Mouse (Mus musculus) CH12.LX (cell line): ENCODE measurements around the gene Gm3404. TPM values are rescaled to one million over a fixed set of nuclear protein-coding genes. Genes with fewer than 3 reads are reported as not detected.
"Not testable (repeated sequence)": the region's sequence is repeated elsewhere in the genome, so short reads cannot be mapped to it uniquely, and the experiment has no call there.

Source experiments
- DNase-seq: peaks from one replicate; pipeline ENCODE4 v3.0.0-alpha.2; 2013; ENCODE audit errors: extremely low read depth
- H3K27ac ChIP-seq: 2 replicates; pipeline ENCODE4 v1.5.1; 2012; ENCODE audit warnings: low read depth, mild to moderate bottlenecking, control low read depth, moderate library complexity; ENCODE audit not compliant: insufficient read depth
- H3K27me3 ChIP-seq: replicated peaks from 2 replicates; pipeline ENCODE3; 2012; ENCODE audit warnings: inconsistent platforms
- H3K36me3 ChIP-seq, 2 experiments: replicated peaks in 1 of 2; 2 replicates each; pipeline versions ENCODE3 to v1.6.1; 2012; ENCODE audit warnings: inconsistent platforms in 1 of 2, low read length in 1 of 2, mild to moderate bottlenecking in 1 of 2, mixed read lengths in 1 of 2, moderate library complexity in 1 of 2; ENCODE audit not compliant: control insufficient read depth in 1 of 2, insufficient read depth in 1 of 2
- H3K4me1 ChIP-seq, 2 experiments: 2 replicates each; pipeline ENCODE4 v1.6.1; 2012; ENCODE audit warnings: inconsistent platforms in 1 of 2, moderate library complexity in 1 of 2; ENCODE audit not compliant: insufficient read depth in 2 of 2, control insufficient read depth in 1 of 2
- H3K4me2 ChIP-seq: 2 replicates; pipeline ENCODE4 v1.6.1; 2012; ENCODE audit warnings: low read depth, mild to moderate bottlenecking, control low read depth; ENCODE audit not compliant: poor library complexity, insufficient read depth, severe bottlenecking
- H3K4me3 ChIP-seq, 3 experiments: fragments of 150-350 bp in 1 of 3; sonication (generic) in 1 of 3; replicated peaks in 1 of 3; 2 replicates each; pipeline versions ENCODE3 to v1.5.1; 2011 to 2012; ENCODE audit warnings: low read depth in 2 of 3, low read length in 2 of 3, mild to moderate bottlenecking in 2 of 3, moderate library complexity in 2 of 3, control low read depth in 1 of 3, improper control_type of control experiment in 1 of 3, inconsistent platforms in 1 of 3, mixed read lengths in 1 of 3; ENCODE audit not compliant: poor library complexity in 1 of 3
- H3K79me2 ChIP-seq: replicated peaks from 2 replicates; pipeline ENCODE4 v1.6.1; 2012; ENCODE audit warnings: mild to moderate bottlenecking, moderate library complexity; ENCODE audit not compliant: control insufficient read depth, poor library complexity, insufficient read depth, severe bottlenecking; ENCODE audit errors: extremely low read depth
- H3K9ac ChIP-seq: 2 replicates; pipeline ENCODE4 v1.6.1; 2012; ENCODE audit warnings: low read depth, mild to moderate bottlenecking, control low read depth, moderate library complexity; ENCODE audit not compliant: insufficient read depth
- H3K9me3 ChIP-seq: replicated peaks from 2 replicates; pipeline ENCODE3; 2012; ENCODE audit warnings: low read length, inconsistent platforms, mixed read lengths
- CTCF ChIP-seq, 2 experiments: IDR thresholded peaks in 1 of 2; conservative IDR thresholded peaks in 1 of 2; 2 replicates each; pipeline ENCODE4 v1.5.1; 2011 to 2012; ENCODE audit warnings: low read depth in 2 of 2, low read length in 2 of 2, improper control_type of control experiment in 1 of 2, inconsistent platforms in 1 of 2, mild to moderate bottlenecking in 1 of 2, moderate library complexity in 1 of 2
- RAD21 ChIP-seq: IDR thresholded peaks from 2 replicates; pipeline ENCODE4 v1.6.1; 2011; ENCODE audit warnings: low read depth, mild to moderate bottlenecking, low read length, improper control_type of control experiment, moderate library complexity
- SMC3 ChIP-seq: IDR thresholded peaks from 2 replicates; pipeline ENCODE4 v1.6.1; 2011; ENCODE audit warnings: low read depth, low read length, improper control_type of control experiment
- dilution Hi-C: fragments of 300-500 bp; cut with MboI; formaldehyde crosslinking; loops from 2 replicates; pipeline ENCODE4 v1.14.3; 2020; ENCODE audit warnings: low sequenced_read_pairs; ENCODE audit not compliant: extremely low pct_unique_long_range_greater_than_20kb, extremely low pct_ligation_motif_present
- in situ Hi-C: fragments of 300-500 bp; cut with MboI; formaldehyde crosslinking; loops from 3 replicates; pipeline ENCODE4 v1.14.3; 2019; ENCODE audit warnings: low sequenced_read_pairs, low pct_ligation_motif_present, low pct_unique_long_range_greater_than_20kb, mixed read lengths
- polyA plus RNA-seq: library from polyadenylated mRNA; unstranded; fragments of >175 nt; gene quantifications from 2 replicates; pipeline ENCODE4 v1.2.1, GENCODE M21; 2012; ENCODE audit warnings: low read depth; ENCODE audit not compliant: insufficient read length
- total RNA-seq, 2 experiments: library from RNA; depleted of rRNA; stranded (reverse); fragments of 300-350 nt in 1 of 2; fragments of >200 nt in 1 of 2; gene quantifications; 2 replicates each; pipeline ENCODE4 v1.2.3; 2012 to 2014

Gm3404 gene
- total RNA-seq (2012; rRNA removed), result not detected in 2 replicates
- not detected in 2 replicates for total RNA-seq (2014; rRNA removed)
- polyA plus RNA-seq, result not detected in 2 replicates

DNA sequence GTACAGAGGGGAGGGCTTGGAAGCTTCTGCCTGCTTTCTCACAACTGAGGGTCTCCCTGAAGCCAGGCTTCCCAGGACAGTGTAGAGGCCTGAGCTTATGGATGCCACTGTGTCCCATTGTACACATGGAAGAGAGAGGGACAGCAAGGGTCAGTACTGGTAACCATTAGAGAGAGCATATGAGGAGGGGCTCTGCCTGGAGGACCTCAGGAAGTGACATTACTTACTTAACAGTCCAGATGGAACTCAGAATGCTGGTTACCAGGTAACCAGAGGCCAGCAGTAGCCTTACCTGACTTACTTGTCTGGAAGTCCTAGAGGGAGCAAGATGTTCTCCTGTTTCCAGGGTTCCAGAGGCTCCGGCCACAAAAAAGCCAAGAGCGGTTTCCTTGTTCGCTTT lies at the start of gene Gm3404:
Gm3404 (plus strand) TSS at position 301 of the 400 bp plus-strand sequence.
- H3K27me3 ChIP-seq, dilution Hi-C loops, H3K4me3 ChIP-seq, H3K9ac ChIP-seq, H3K4me2 ChIP-seq, in situ Hi-C loops, H3K4me1 ChIP-seq, DNase-seq, H3K36me3 ChIP-seq, H3K27ac ChIP-seq, H3K79me2 ChIP-seq, H3K9me3 ChIP-seq: not testable (repeated sequence)

DNA sequence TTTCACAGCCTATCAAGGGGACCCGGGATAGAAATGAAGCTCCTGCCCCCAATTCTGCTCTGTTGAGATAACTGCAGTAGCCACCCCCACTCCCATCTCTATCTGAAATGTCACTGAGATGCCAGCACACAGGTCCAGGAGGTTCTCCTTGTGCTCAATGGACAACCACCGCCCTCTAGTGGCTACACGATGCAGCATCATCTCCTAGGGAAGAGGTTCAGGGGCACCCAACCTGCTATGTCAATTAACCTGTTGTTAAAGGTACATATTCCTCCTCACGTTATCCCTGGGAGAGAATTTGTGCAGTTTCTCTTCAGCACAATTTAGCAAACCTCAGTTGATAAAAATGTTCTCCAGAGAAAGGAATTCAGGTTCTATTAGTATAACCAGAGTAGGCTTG lies 46.0 kb upstream of the Gm3404 start:
- H3K36me3 ChIP-seq, H3K9ac ChIP-seq, H3K9me3 ChIP-seq, H3K4me1 ChIP-seq, dilution Hi-C loops, H3K79me2 ChIP-seq, H3K27ac ChIP-seq, H3K4me3 ChIP-seq, H3K4me2 ChIP-seq: not testable (repeated sequence)
- TF ChIP-seq CTCF (conservative IDR thresholded peaks at IDR 0.05 in 1 of 2, IDR thresholded peaks at IDR 0.05 in 1 of 2; ENCODE audit: low read depth in 2 of 2, low read length in 2 of 2) (peak; percentile 49 to 50; a peak in 3 of 4 replicates), RAD21 (peak; percentile 28), SMC3 (peak; percentile 45)
- H3K27me3 ChIP-seq, result peaks cover 12% of the 10 kb centered on the region
- peak; percentile 2 for DNase-seq
- in situ Hi-C loops, result loop anchor here (10.0 kb wide), 1 partner anchor 145 kb away; no protein-coding TSS in a partner anchor

DNA sequence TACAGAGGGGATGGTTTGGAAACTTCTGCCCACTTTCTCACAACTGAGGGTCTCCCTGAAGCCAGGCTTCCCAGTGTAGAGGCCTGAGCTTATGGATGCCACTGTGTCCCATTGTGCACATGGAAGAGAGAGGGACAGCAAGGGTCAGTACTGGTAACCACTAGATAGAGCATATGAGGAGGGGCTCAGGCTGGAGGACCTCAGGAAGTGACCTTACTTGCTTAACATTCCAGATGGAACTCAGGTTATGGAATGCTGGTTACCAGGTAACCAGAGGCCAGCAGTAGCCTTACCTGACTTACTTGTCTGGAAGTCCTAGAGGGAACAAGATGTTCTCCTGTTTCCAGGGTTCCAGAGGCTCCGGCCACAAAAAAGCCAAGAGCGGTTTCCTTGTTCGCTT lies 43.9 kb upstream of the Gm3404 start, which contains the start of gene Gm6408:
Gm6408 (plus strand) TSS at position 301 of the 400 bp plus-strand sequence.
- not testable (repeated sequence) for H3K27ac ChIP-seq

DNA sequence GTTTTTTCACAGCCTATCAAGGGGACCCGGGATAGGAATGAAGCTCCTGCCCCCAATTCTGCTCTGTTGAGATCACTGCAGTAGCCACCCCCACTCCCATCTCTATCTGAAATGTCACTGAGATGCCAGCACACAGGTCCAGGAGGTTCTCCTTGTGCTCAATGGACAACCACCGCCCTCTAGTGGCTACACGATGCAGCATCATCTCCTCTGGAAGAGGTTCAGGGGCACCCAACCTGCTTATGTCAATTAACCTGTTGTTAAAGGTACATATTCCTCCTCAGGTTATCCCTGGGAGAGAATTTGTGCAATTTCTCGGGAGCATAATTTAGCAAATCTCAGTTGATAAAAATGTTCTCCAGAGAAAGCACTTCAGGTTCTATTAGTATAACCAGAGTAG lies 36.6 kb upstream of the Gm3404 start:
- H3K4me3 ChIP-seq, H3K9me3 ChIP-seq, H3K79me2 ChIP-seq, H3K4me2 ChIP-seq, H3K4me1 ChIP-seq, dilution Hi-C loops, in situ Hi-C loops, H3K27ac ChIP-seq, H3K27me3 ChIP-seq, H3K9ac ChIP-seq, DNase-seq, H3K36me3 ChIP-seq: not testable (repeated sequence)

More for the DNA sequence above, 43.9 kb upstream of the Gm3404 start, which contains the start of gene Gm6408:
- H3K9ac ChIP-seq, dilution Hi-C loops, in situ Hi-C loops, H3K4me2 ChIP-seq, H3K9me3 ChIP-seq, H3K79me2 ChIP-seq, DNase-seq, H3K36me3 ChIP-seq, H3K4me3 ChIP-seq, H3K4me1 ChIP-seq, H3K27me3 ChIP-seq: not testable (repeated sequence)

DNA sequence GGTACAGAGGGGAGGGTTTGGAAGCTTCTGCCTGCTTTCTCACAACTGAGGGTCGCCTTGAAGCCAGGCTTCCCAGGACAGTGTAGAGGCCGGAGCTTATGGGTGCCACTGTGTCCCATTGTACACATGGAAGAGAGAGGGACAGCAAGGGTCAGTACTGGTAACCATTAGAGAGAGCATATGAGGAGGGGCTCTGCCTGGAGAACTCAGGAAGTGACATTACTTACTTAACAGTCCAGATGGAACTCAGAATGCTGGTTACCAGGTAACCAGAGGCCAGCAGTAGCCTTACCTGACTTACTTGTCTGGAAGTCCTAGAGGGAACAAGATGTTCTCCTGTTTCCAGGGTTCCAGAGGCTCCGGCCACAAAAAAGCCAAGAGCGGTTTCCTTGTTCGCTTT lies 34.5 kb upstream of the Gm3404 start, which contains the start of gene Gm6370:
Gm6370 (plus strand) TSS at position 301 of the 400 bp plus-strand sequence.
- H3K9ac ChIP-seq, H3K36me3 ChIP-seq, H3K27ac ChIP-seq, dilution Hi-C loops, H3K27me3 ChIP-seq, in situ Hi-C loops, H3K4me1 ChIP-seq, H3K9me3 ChIP-seq, DNase-seq, H3K4me3 ChIP-seq, H3K4me2 ChIP-seq, H3K79me2 ChIP-seq: not testable (repeated sequence)

DNA sequence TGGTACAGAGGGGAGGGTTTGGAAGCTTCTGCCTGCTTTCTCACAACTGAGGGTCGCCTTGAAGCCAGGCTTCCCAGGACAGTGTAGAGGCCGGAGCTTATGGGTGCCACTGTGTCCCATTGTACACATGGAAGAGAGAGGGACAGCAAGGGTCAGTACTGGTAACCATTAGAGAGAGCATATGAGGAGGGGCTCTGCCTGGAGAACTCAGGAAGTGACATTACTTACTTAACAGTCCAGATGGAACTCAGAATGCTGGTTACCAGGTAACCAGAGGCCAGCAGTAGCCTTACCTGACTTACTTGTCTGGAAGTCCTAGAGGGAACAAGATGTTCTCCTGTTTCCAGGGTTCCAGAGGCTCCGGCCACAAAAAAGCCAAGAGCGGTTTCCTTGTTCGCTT lies 23.5 kb upstream of the Gm3404 start, which contains the start of gene 4930449I24Rik:
4930449I24Rik (plus strand) TSS at position 301 of the 400 bp plus-strand sequence.
- H3K4me2 ChIP-seq, H3K4me1 ChIP-seq, H3K36me3 ChIP-seq, H3K9me3 ChIP-seq, in situ Hi-C loops, H3K79me2 ChIP-seq, H3K27me3 ChIP-seq, H3K4me3 ChIP-seq, dilution Hi-C loops, H3K9ac ChIP-seq, H3K27ac ChIP-seq, DNase-seq: not testable (repeated sequence)
